Mouse (Mus musculus) intestine, embryonic 14.5 days (tissue): ENCODE measurements around the gene Ctsw. TPM values are rescaled to one million over a fixed set of nuclear protein-coding genes. Genes with fewer than 3 reads are reported as not detected.

ENCODE experiments used
- ATAC-seq: fragments of 200-750 bp; cut with Nextera tagmentation; replicated peaks from 2 replicates; pipeline ENCODE4 v1.8.0; 2017; ENCODE audit warnings: low read depth, moderate number of reproducible peaks, moderate TSS enrichment, moderate library complexity; ENCODE audit not compliant: low FRiP score, low TSS enrichment
- DNase-seq: peaks from one replicate; pipeline ENCODE4 v3.0.0-alpha.2; 2018; ENCODE audit warnings: low spot score
- H3K27ac ChIP-seq: fragments of 300-500 bp; sonication (generic); 2 replicates; pipeline ENCODE4 v1.5.1; 2014; ENCODE audit warnings: low read depth, mild to moderate bottlenecking, control low read depth
- H3K27me3 ChIP-seq: fragments of 300-500 bp; sonication (generic); replicated peaks from 2 replicates; pipeline ENCODE4 v1.6.1; 2014; ENCODE audit warnings: low read length, control low read depth; ENCODE audit not compliant: control insufficient read depth, insufficient read depth
- H3K36me3 ChIP-seq: fragments of 300-500 bp; sonication (generic); 2 replicates; pipeline ENCODE4 v1.6.1; 2014; ENCODE audit warnings: low read length, control low read depth; ENCODE audit not compliant: control insufficient read depth, insufficient read depth
- H3K4me1 ChIP-seq: fragments of 300-500 bp; sonication (generic); replicated peaks from 2 replicates; pipeline ENCODE4 v1.6.1; 2014; ENCODE audit warnings: low read length, control low read depth, mixed read lengths; ENCODE audit not compliant: control insufficient read depth, insufficient read depth
- H3K4me2 ChIP-seq: fragments of 300-500 bp; sonication (generic); 2 replicates; pipeline ENCODE4 v1.6.1; 2014; ENCODE audit warnings: low read length
- H3K4me3 ChIP-seq: fragments of 300-500 bp; sonication (generic); 2 replicates; pipeline ENCODE4 v1.5.1; 2014; ENCODE audit warnings: low read depth, low read length, control low read depth, mixed read lengths
- H3K9ac ChIP-seq: fragments of 300-500 bp; sonication (generic); 2 replicates; pipeline ENCODE4 v1.6.1; 2014; ENCODE audit warnings: mild to moderate bottlenecking, low read length
- H3K9me3 ChIP-seq: fragments of 300-500 bp; sonication (generic); 2 replicates; pipeline ENCODE4 v1.6.1; 2016; ENCODE audit warnings: low read length, control low read depth; ENCODE audit not compliant: control insufficient read depth
- WGBS: fragments of 180-500 bp; shearing (Covaris S2); extraction: QIAGEN DNeasy Blood & Tissue Kit; methylation state at CpG from one replicate; pipeline ENCODE4 v1.1.7; 2014; 5-methylcytosine and 5-hydroxymethylcytosine counted together
- polyA plus RNA-seq: library from polyadenylated mRNA; unstranded; fragments of >200 nt; fragmentation: Nextera tagmentation; extraction: Ambion mirVana; gene quantifications from 2 replicates; pipeline ENCODE4 v1.2.1, GENCODE M21; 2014

The Ctsw gene
- polyA plus RNA-seq, 1 experiment from 2014 or later = 1.6 TPM

DNA sequence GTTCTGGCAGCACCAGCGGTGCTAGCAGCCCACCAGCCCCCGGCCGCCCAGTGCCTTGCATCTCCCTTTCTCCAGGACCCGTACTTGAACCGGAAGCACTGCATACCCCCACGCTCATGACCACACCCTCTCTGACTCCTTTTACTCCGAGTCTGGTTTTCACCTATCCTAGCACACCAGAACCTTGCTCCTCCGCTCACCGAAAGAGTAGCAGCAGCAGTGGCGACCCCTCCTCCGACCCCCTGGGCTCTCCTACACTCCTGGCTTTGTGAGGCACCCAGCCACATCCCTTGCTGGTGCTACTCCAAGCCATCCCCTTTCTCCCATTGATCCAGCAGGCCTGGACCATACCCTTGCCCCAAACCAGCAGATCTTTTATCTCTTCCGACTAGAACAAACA, 13.3 kb downstream of the Ctsw start:
- Histone ChIP-seq H3K4me3 (peak overlapping the region; percentile 72; the same call in 1 of the 2 replicates), H3K36me3 (peaks cover 20% of the 10 kb centered on the region; the same call in 1 of the 2 replicates), H3K27me3 (peaks cover 7% of the 10 kb centered on the region), H3K4me1 (peaks cover 26% of the 10 kb centered on the region), H3K4me2 (peak overlapping the region; percentile 94), H3K9ac (no peak overlapping the region), H3K27ac (no peak overlapping the region), H3K9me3 (no peaks in the 10 kb centered on the region)
- ATAC-seq (no peak), DNase-seq (no peak)
- WGBS = 76% methylated on average over 12 of the region's 12 CpGs

DNA sequence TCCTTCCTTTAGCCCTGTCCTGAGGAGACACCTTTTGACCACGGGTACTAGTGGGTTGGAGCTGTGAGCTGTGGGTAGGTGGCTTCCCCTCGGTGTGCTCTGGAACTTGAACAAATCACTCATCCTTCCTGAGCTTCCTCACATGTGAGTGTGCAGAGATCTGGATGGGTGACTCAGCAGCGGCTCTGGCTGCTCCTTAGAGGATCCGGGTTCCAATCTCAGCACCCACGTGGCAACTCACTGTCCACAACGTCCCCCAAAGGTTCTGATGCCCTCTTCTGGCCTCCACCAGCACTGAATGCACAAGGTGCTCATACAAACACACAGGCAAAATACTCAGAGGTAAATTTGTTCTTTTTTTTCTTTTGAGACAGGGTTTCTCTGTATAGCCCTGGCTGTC, 16.5 kb downstream of the Ctsw start:
- WGBS = 72% methylated on average over 6 of the region's 6 CpGs
- Histone ChIP-seq H3K4me2 (no peak overlapping the region), H3K9ac (no peak overlapping the region), H3K4me3 (no peak overlapping the region), H3K4me1 (peaks cover 31% of the 10 kb centered on the region), H3K9me3 (no peaks in the 10 kb centered on the region; the same call in 1 of the 2 replicates), H3K36me3 (peaks cover 20% of the 10 kb centered on the region; the same call in 1 of the 2 replicates), H3K27me3 (peaks cover 39% of the 10 kb centered on the region), H3K27ac (no peak overlapping the region)
- ATAC-seq = no peak
- DNase-seq = no peak

- WGBS = 88% methylated on average over 3 of the region's 3 CpGs
- H3K9me3 ChIP-seq = no peaks in the 10 kb centered on the region; the same call in 1 of the 2 replicates
- ATAC-seq (no peak), DNase-seq (no peak)
- no peak overlapping the region for H3K4me2 ChIP-seq
- no peak overlapping the region for H3K4me3 ChIP-seq
- H3K36me3 ChIP-seq = peaks cover 17% of the 10 kb centered on the region; the same call in 1 of the 2 replicates
- H3K9ac ChIP-seq = no peak overlapping the region
- H3K4me1 ChIP-seq = peaks cover 11% of the 10 kb centered on the region
- H3K27me3 ChIP-seq = peaks cover 49% of the 10 kb centered on the region
- H3K27ac ChIP-seq = no peak overlapping the region
Measured at GRCm38 (mm10) chr19:5449673-5450072, 18.6 kb downstream of the Ctsw start.

DNA sequence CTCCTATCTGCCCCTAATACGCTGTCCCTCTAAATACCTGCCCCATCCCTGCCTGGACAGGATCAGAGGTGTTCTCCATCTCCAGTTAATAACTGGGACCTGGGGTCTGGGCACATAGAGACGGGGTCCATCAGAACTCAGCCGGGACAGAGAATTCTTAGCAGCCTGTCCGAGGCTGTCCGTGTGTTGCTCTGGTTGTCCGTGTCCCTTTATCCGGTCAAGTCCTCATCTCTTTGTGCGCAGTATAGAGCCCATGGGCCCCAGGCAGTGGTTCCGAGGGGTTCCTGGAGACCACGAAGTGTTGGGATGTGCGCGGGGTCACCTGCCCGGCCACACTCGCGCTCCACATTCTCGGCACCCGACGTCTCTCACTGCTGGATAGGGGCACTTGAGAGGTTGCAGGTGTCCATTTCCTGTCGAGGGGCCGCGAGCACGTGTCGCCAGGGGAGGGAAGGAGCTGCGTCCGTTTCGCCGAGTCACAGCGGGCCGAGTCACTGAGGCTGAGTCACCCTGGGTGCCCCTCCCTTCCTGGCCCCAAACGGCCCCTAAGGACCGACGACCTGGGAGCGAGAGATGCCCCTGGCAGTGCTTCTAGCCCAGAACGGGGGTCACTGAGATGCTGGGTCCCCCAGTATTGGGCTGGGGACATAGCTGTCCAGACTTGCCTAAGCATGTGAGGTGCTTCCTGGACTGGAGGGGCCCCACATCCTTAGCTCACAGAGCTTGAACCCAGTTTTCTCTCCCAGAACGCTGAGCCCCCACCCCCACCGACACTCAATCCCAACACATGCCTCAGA, 19.8 kb downstream of the Ctsw start:
- H3K9ac ChIP-seq = no peak overlapping the region
- H3K9me3 ChIP-seq = no peaks in the 10 kb centered on the region; the same call in 1 of the 2 replicates
- DNase-seq (peak; percentile 62), ATAC-seq (0 out of 2 replicates have a peak, but pooled peaks have one; percentile 8)
- H3K4me2 ChIP-seq = peak overlapping the region; percentile 99
- H3K4me3 ChIP-seq = peak overlapping the region; percentile 53
- H3K36me3 ChIP-seq = peaks cover 5% of the 10 kb centered on the region; the same call in 1 of the 2 replicates
- 6% methylated on average over 36 of the region's 36 CpGs for WGBS
- H3K27me3 ChIP-seq = peaks cover 59% of the 10 kb centered on the region
- no peak overlapping the region for H3K27ac ChIP-seq
- H3K4me1 ChIP-seq = peaks cover 10% of the 10 kb centered on the region; the same call in 1 of the 2 replicates

DNA sequence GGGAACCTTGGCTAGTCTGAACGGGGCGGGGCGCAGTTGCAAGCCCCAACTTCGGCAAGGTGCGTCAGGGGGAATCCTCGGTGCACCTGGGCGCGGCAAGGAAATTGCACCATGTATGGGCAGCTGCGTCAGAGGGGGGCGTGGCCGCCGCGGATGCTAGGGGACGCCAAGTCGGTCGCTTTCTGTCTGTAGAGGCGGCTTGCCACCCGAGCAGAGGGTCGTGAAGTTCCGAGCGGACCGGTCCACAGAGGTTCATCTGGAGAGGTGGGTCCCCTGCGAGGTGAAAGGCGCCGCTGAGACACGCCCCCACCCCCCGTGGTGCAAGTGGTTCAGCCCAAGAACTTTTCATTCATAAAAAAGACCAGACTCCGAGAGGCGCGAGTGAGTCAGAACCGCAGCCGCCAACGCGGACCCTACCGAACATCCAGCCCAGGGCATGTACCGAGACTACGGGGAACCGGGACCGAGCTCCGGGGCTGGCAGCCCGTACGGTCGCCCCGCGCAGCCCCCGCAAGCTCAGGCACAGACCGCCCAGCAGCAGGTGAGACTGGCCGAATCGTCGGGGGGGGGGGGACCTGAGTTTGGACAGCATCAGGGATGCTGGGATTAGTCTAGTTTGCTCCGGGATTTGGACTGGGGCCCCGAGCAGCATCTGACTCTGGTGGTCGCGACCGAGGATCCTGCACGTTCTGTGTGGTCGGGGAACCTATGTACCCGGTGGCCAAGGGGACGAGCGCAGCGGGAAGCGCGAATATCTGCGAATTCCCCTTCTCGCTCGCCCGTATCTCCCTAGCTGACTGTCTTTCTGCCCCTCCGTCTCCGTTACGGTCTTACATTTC, 20.6 kb downstream of the Ctsw start, which contains the start of gene Fosl1:
Fosl1 (plus strand) TSS at position 33 of the 839 bp plus-strand sequence.
- H3K9ac ChIP-seq = peak within 1 kb of the TSS; percentile 29; the same call in 1 of the 2 replicates
- peak; percentile 62 for ATAC-seq
- peak within 1 kb of the TSS; percentile 99 for H3K4me2 ChIP-seq
- H3K4me1 ChIP-seq = peaks cover 10% of the 10 kb centered on the region; the same call in 1 of the 2 replicates
- under 1% methylated on average over 68 of the region's 70 CpGs for WGBS
- H3K4me3 ChIP-seq = peak within 1 kb of the TSS; percentile 53
- no peaks in the 10 kb centered on the region; the same call in 1 of the 2 replicates for H3K9me3 ChIP-seq
- peak; percentile 85 for DNase-seq
- H3K27me3 ChIP-seq = peaks cover 59% of the 10 kb centered on the region
- no peak within 1 kb of the TSS for H3K27ac ChIP-seq
- H3K36me3 ChIP-seq = no peaks in the 10 kb centered on the region

- H3K4me1 ChIP-seq = peaks cover 10% of the 10 kb centered on the region; the same call in 1 of the 2 replicates
- peaks cover 59% of the 10 kb centered on the region for H3K27me3 ChIP-seq
- no peaks in the 10 kb centered on the region; the same call in 1 of the 2 replicates for H3K9me3 ChIP-seq
- H3K36me3 ChIP-seq = no peaks in the 10 kb centered on the region
- DNase-seq = no peak
- no peak for ATAC-seq
- H3K9ac ChIP-seq = no peak overlapping the region
- no peak overlapping the region for H3K27ac ChIP-seq
- H3K4me2 ChIP-seq = no peak overlapping the region
- no peak overlapping the region for H3K4me3 ChIP-seq
- 88% methylated on average over 5 of the region's 5 CpGs for WGBS
Measured at GRCm38 (mm10) chr19:5445747-5446146, 22.6 kb downstream of the Ctsw start.

DNA sequence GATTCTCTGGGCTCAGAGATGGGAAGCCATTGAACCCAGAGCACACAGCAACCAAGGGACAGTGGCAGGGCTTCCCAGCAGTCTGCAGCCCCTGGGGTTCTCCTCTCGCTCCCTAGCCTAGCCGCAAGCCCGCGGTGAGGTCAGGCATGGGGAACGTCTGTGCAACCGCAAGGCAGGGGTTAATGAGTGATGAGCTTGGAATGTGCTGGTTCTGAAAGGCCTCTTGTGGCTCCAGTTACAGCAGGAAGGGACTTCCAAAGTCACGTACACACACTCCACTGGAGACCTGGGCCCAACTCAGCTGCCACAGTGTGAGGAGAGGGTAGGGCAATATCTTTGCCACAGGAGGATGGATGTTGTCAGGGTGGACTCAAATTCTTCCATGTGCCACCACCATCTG, 23.4 kb downstream of the Ctsw start:
- H3K4me1 ChIP-seq = peaks cover 10% of the 10 kb centered on the region; the same call in 1 of the 2 replicates
- H3K36me3 ChIP-seq = no peaks in the 10 kb centered on the region
- no peak overlapping the region for H3K4me3 ChIP-seq
- H3K9ac ChIP-seq = no peak overlapping the region
- peaks cover 51% of the 10 kb centered on the region for H3K27me3 ChIP-seq
- ATAC-seq = no peak
- H3K4me2 ChIP-seq = no peak overlapping the region
- H3K27ac ChIP-seq = no peak overlapping the region
- WGBS = 22% methylated on average over 7 of the region's 7 CpGs
- H3K9me3 ChIP-seq = peaks cover 5% of the 10 kb centered on the region; the same call in 1 of the 2 replicates
- DNase-seq = no peak

- Histone ChIP-seq H3K4me3 (no peak overlapping the region), H3K36me3 (no peaks in the 10 kb centered on the region), H3K27me3 (peaks cover 46% of the 10 kb centered on the region), H3K27ac (no peak overlapping the region), H3K9me3 (peaks cover 5% of the 10 kb centered on the region; the same call in 1 of the 2 replicates), H3K4me1 (peaks cover 10% of the 10 kb centered on the region; the same call in 1 of the 2 replicates), H3K9ac (no peak overlapping the region), H3K4me2 (no peak overlapping the region)
- no peak for DNase-seq
- 65% methylated on average over 9 of the region's 9 CpGs for WGBS
- ATAC-seq = no peak
Measured at GRCm38 (mm10) chr19:5444371-5444908, 23.9 kb downstream of the Ctsw start.
